Mouse (Mus musculus) thymus, postnatal 14 days (tissue): ENCODE measurements around the gene Psmb9.

ENCODE experiments used
- DNase-seq: peaks from one replicate; pipeline ENCODE4 v3.0.0; 2021

Psmb9 gene

GRCm38 (mm10) chr17:34135297-34136224, 52.0 kb downstream of the Psmb9 start:
- peak; percentile 99 for DNase-seq

GRCm38 (mm10) chr17:34134451-34134850, 53.1 kb downstream of the Psmb9 start:
- no peak for DNase-seq

- DNase-seq = no peak
Measured at GRCm38 (mm10) chr17:34133289-34133688, 54.3 kb downstream of the Psmb9 start.
